Mouse (Mus musculus) neural tube, embryonic 13.5 days (tissue): Measurements from ENCODE around the gene Cd248. TPM values are rescaled to one million over a fixed set of nuclear protein-coding genes. Genes with fewer than 3 reads are reported as not detected.

Experiments
- ATAC-seq: fragments of 200-750 bp; cut with Nextera tagmentation; 2 replicates; pipeline ENCODE4 v1.8.0; 2017; ENCODE audit warnings: low read depth, mild to moderate bottlenecking, moderate TSS enrichment, moderate library complexity
- H3K27ac ChIP-seq: fragments of 300-500 bp; sonication (generic); replicated peaks from 2 replicates; pipeline ENCODE4 v1.5.1; 2015; ENCODE audit warnings: moderate library complexity, mild to moderate bottlenecking, inconsistent platforms
- H3K27me3 ChIP-seq: fragments of 300-500 bp; sonication (generic); 2 replicates; pipeline ENCODE4 v1.6.1; 2015; ENCODE audit warnings: mild to moderate bottlenecking, inconsistent platforms
- H3K36me3 ChIP-seq: fragments of 300-500 bp; sonication (generic); 2 replicates; pipeline ENCODE4 v1.6.1; 2015; ENCODE audit warnings: mild to moderate bottlenecking, inconsistent platforms
- H3K4me1 ChIP-seq: fragments of 300-500 bp; sonication (generic); replicated peaks from 2 replicates; pipeline ENCODE4 v1.6.1; 2015; ENCODE audit warnings: inconsistent platforms
- H3K4me2 ChIP-seq: fragments of 300-500 bp; sonication (generic); 2 replicates; pipeline ENCODE4 v1.6.1; 2015; ENCODE audit warnings: inconsistent platforms, mild to moderate bottlenecking, moderate library complexity
- H3K4me3 ChIP-seq: fragments of 300-500 bp; sonication (generic); 2 replicates; pipeline ENCODE4 v1.5.1; 2015; ENCODE audit warnings: mild to moderate bottlenecking, inconsistent platforms
- H3K9ac ChIP-seq: fragments of 300-500 bp; sonication (generic); 2 replicates; pipeline ENCODE4 v1.6.1; 2015; ENCODE audit warnings: moderate library complexity, mild to moderate bottlenecking, inconsistent platforms
- H3K9me3 ChIP-seq: fragments of 300-500 bp; sonication (generic); 2 replicates; pipeline ENCODE4 v1.6.1; 2016; ENCODE audit warnings: inconsistent platforms
- WGBS: fragments of 180-500 bp; shearing (Covaris S2); methylation state at CpG from one replicate; pipeline ENCODE4 v1.1.7; 2015; 5-methylcytosine and 5-hydroxymethylcytosine counted together
- polyA plus RNA-seq: library from polyadenylated mRNA; unstranded; fragments of >200 nt; fragmentation: Nextera tagmentation; extraction: Ambion mirVana; gene quantifications from 2 replicates; pipeline ENCODE4 v1.2.1, GENCODE M21; 2015

Cd248 gene
- polyA plus RNA-seq, 1 experiment from 2014 or later, result 26.3 TPM

DNA sequence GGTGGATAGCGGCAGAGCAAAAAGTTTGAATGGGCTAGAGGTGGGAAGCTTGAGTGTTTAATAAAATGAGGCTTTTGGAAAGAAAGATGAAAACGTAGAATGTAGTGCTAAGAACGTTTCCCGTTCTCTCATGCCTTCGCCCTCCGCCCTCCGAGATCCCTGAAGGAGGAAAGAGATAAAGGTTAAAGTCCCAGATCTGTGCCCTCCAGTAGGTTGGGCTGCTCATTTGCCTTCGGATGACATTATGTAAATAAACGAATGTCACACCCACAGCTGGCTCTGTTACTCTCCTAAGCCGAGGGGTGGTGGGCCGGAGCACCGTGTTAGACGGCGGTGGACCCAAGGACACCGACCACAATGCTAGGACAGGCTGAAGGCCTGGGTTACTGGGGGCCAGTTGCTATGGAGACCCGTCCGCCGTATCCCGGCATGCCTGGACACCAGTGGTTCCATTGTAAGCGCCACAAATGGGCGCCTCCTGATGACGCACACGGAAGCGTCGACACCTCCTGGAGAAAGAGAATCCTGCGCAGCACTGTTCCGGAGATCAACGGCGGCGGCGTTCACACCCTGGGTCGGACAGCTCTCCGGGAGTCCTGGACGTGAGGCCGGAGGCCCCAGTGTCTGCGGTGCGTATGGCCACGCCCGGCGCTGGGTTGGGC lies 26.9 kb upstream of the Cd248 start, which contains the start of gene Brms1:
Gene Brms1 (plus strand): TSS at position 493 of the 662 bp plus-strand sequence.
- WGBS, result 7% methylated on average over 40 of the region's 40 CpGs
- H3K27ac ChIP-seq, result peak within 1 kb of the TSS; percentile 76
- H3K4me1 ChIP-seq, result peaks cover 41% of the 10 kb centered on the region
- no peaks in the 10 kb centered on the region for H3K27me3 ChIP-seq
- peak within 1 kb of the TSS; percentile 97 for H3K9ac ChIP-seq
- H3K36me3 ChIP-seq, result peaks cover 24% of the 10 kb centered on the region
- peak within 1 kb of the TSS; percentile 89 for H3K4me2 ChIP-seq
- peak within 1 kb of the TSS; percentile 89 for H3K4me3 ChIP-seq
- peak; percentile 60 for ATAC-seq
- no peaks in the 10 kb centered on the region for H3K9me3 ChIP-seq

DNA sequence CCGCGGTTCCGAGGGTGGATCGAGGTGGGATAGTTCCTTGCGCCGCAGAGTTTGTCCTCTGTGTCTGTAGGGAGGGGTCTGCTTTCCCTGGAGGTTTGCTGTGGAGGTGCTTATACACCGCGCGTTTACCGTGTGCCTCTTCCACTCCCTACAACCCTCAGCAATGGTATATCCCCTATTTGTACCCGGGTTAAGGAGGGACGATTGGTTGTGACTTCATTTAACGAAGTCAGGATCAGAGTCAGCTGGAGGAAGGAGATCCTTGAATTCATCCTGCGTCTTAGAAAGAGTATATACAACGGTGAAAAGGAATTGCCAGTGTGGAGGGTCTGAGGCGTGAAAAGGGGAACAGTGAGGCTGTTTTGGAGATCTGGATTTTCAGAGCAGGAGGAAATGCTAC lies 26.3 kb upstream of the Cd248 start:
- peak; percentile 2; the same call in 1 of the 2 replicates for ATAC-seq

DNA sequence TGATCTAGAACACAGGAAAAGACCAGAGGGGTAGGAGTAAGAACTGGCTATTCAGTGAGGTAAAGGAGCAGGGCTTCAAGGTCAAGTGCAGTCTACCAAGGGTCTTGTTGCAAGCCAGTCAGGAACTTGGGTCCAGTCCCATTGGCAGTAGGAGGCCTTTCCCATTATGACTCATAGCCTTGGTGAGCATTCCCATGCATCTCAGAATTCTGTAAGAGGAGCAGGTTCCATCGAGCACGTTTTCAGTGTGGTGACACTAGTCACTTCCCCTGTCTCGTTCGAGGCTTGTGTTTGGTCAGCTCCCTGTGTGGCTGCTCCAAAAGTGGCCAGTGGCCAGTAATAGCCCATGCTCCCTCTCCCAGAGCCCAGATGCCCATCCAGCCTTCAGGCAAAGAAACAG lies 22.3 kb upstream of the Cd248 start:
- Histone ChIP-seq H3K4me2 (no peak overlapping the region), H3K4me1 (peaks cover 27% of the 10 kb centered on the region), H3K27me3 (peaks cover 11% of the 10 kb centered on the region), H3K36me3 (peaks cover 65% of the 10 kb centered on the region), H3K9me3 (no peaks in the 10 kb centered on the region), H3K9ac (no peak overlapping the region), H3K27ac (no peak overlapping the region), H3K4me3 (no peak overlapping the region)
- WGBS, result 80% methylated on average over 4 of the region's 4 CpGs
- no peak for ATAC-seq

More for the DNA sequence above, 26.3 kb upstream of the Cd248 start:
- Histone ChIP-seq H3K9ac (peak overlapping the region; percentile 97), H3K27ac (peak overlapping the region; percentile 76), H3K27me3 (no peaks in the 10 kb centered on the region), H3K36me3 (peaks cover 30% of the 10 kb centered on the region), H3K4me2 (peak overlapping the region; percentile 89), H3K4me1 (peaks cover 41% of the 10 kb centered on the region), H3K4me3 (peak overlapping the region; percentile 89), H3K9me3 (no peaks in the 10 kb centered on the region)
- WGBS, result 2% methylated on average over 16 of the region's 16 CpGs

DNA sequence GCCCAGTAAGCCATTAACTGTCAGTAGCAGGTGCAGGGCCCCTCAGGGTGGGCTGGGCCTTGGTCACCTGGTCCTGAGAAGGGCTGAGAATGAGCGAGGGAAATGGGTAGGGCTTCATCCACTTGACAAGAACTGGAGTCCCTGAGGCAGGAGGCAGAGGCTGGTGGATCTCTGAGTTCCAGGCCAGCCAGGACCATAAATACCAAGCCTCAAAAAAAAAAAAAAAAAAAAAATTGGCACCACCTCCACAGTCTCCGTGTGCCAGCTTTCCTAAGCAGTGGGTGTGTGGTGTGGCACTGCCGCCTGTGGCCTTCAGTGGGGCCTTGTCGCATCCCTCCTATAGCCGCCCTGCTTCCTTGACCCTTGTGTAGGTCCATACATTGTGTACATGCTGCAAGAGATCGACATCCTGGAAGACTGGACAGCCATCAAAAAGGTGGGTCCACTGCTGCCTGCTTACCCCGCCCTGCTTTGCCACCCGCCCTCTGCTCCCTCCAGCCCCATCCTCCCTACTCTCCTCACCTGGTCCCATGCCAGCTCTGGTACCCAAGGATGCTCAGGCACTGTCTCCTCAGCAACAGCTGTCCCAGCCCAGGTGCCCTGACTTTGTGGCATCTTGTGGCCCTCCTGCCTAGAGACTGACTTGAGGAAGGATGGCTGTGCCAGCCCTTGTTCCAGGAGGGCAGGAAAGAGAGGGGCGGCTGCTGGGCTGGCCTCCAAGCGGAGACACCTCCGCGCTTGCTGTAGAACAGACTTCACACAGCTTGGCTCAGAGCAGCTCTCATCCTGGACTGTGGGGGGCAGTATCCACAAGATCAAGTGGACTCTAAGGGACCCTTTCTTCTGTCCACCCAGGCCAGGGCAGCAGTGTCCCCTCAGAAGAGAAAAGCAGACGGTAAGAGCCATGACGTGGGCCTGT lies 19.5 kb upstream of the Cd248 start:
- Histone ChIP-seq H3K27ac (no peak overlapping the region), H3K9ac (no peak overlapping the region), H3K9me3 (no peaks in the 10 kb centered on the region), H3K4me2 (no peak overlapping the region), H3K27me3 (peaks cover 40% of the 10 kb centered on the region), H3K4me3 (no peak overlapping the region), H3K4me1 (peaks cover 18% of the 10 kb centered on the region), H3K36me3 (peaks cover 56% of the 10 kb centered on the region)
- no peak for ATAC-seq
- WGBS, result 88% methylated on average over 14 of the region's 14 CpGs

DNA sequence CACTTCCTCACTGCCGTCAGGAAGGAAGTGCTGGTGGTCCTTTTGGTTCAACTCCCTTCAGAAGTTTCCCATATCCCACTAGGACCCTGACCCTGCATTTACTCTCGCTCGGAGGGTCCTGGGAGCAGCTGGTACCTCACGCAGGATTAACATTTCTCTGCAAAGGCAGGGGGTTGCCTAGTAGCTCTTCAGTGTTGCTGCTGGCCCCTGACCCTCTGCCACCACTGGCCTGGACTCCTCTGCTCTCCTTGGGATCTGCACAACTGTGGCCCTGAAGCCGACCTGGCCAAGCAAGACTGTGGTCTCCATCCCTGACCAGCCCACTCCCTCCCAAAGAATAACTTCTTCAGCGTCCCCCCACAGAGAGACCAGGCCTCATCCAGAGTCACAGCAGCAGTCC lies 18.6 kb upstream of the Cd248 start:
- no peak for ATAC-seq
- no peak overlapping the region for H3K4me3 ChIP-seq

DNA sequence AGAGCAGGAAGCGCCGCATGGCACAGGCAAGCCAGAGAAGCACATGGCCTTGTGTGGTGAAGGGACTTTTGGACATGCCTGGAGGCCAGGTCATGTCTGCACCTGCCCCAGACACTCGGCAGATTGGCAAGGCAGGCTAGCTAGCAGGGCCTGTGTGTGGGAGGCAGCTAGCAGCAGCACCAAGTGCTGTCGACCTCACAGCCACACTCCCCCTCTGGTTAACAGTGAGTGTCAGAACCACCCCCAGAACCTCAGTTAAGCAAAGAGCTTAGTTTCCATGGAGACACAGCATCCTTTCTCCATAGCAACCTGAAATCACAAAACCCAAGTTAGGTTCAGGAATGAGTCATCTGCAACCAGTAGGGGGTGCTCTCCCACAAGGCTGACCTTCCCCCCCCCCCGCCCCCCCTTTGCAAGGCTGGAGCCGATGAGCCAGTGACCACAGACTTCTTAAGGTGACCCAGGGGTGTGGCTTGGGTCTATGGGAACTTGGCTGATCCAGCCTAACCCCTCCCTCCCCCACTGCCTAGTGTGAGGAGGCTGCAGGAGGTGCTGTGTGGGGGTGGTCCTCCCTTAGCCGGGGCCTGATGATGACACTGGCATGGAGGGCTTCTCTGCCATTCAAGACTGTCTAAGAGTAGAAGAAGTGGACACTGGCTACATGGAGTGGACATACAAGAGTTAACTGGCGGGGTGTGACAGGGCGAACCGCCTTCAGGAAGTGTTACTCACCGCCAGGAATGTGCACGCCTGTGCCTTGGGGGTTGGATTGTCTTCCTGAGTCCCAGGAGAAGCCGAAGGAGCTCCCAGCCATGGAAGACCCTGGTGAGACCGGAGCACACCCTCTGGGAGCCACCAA lies 17.6 kb upstream of the Cd248 start, which contains the start of gene Rin1:
Gene Rin1 (plus strand): TSS at position 435 of the 859 bp plus-strand sequence.
- H3K4me1 ChIP-seq, result peaks cover 18% of the 10 kb centered on the region
- H3K9me3 ChIP-seq, result no peaks in the 10 kb centered on the region
- ATAC-seq, result 0 out of 2 replicates have a peak, but pooled peaks have one; percentile 8
- peaks cover 48% of the 10 kb centered on the region for H3K36me3 ChIP-seq
- 19% methylated on average over 14 of the region's 14 CpGs for WGBS
- H3K27ac ChIP-seq, result no peak within 1 kb of the TSS
- H3K27me3 ChIP-seq, result peaks cover 59% of the 10 kb centered on the region
- 0 out of 2 replicates have a peak within 1 kb of the TSS, but pooled peaks have one; percentile 6 for H3K9ac ChIP-seq
- H3K4me2 ChIP-seq, result peak within 1 kb of the TSS; percentile 15
- peak within 1 kb of the TSS; percentile 9 for H3K4me3 ChIP-seq

More for the DNA sequence above, 18.6 kb upstream of the Cd248 start:
- Histone ChIP-seq H3K27me3 (peaks cover 49% of the 10 kb centered on the region), H3K9me3 (no peaks in the 10 kb centered on the region), H3K4me1 (peaks cover 18% of the 10 kb centered on the region), H3K4me2 (no peak overlapping the region), H3K36me3 (peaks cover 48% of the 10 kb centered on the region), H3K27ac (no peak overlapping the region), H3K9ac (no peak overlapping the region)
- 83% methylated on average over 6 of the region's 6 CpGs for WGBS

DNA sequence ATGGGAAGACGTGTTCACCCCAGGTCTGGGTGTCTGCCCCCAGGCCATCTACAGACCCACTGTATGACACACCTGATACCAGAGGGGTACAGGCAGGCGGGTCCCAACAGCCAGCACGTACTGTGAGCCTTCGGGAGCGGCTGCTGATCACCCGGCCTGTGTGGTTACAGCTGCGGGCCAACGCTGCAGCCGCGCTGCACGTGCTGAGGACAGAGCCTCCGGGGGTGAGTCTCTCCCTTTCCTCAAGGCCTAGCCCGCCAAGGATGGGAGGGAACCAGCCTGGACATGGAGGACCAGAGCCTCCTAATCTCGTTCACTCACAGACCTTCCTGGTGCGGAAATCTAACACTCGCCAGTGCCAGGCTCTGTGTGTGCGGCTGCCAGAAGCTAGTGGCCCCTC lies 16.8 kb upstream of the Cd248 start:
- Histone ChIP-seq H3K36me3 (peaks cover 40% of the 10 kb centered on the region), H3K27me3 (peaks cover 63% of the 10 kb centered on the region), H3K4me3 (peak overlapping the region; percentile 9), H3K4me2 (peak overlapping the region; percentile 15), H3K9me3 (no peaks in the 10 kb centered on the region), H3K9ac (0 out of 2 replicates have a peak overlapping the region, but pooled peaks have one; percentile 6), H3K27ac (no peak overlapping the region), H3K4me1 (peaks cover 18% of the 10 kb centered on the region)
- WGBS, result 11% methylated on average over 17 of the region's 17 CpGs
- peak; percentile 43; the same call in 1 of the 2 replicates for ATAC-seq

DNA sequence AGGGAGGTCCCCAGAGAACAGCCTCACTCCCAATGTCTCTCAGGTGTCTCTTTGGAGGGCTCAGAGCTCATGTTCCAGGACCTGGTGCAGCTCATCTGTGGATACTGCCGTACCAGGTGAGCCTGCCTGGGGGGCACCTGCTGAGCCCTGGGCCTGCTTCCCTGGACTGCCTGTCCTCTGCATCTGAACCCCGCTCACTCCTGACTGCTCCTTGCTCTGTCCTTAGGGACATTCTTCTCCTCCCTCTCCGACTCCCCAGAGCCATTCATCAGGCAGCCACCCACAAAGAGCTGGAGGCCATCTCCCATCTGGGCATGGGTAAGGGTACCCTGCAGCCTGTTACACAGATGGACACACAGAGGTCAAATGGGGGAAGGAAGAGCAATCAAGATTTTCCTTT lies 16.4 kb upstream of the Cd248 start:
- 39% methylated on average over 3 of the region's 3 CpGs for WGBS
- H3K27me3 ChIP-seq, result peaks cover 63% of the 10 kb centered on the region
- H3K27ac ChIP-seq, result no peak overlapping the region
- no peak for ATAC-seq
- H3K9me3 ChIP-seq, result no peaks in the 10 kb centered on the region
- 0 out of 2 replicates have a peak overlapping the region, but pooled peaks have one; percentile 6 for H3K9ac ChIP-seq
- H3K4me1 ChIP-seq, result peaks cover 21% of the 10 kb centered on the region
- 0 out of 2 replicates have a peak overlapping the region, but pooled peaks have one; percentile 9 for H3K4me3 ChIP-seq
- H3K4me2 ChIP-seq, result peak overlapping the region; percentile 11; the same call in 1 of the 2 replicates
- H3K36me3 ChIP-seq, result peaks cover 35% of the 10 kb centered on the region

DNA sequence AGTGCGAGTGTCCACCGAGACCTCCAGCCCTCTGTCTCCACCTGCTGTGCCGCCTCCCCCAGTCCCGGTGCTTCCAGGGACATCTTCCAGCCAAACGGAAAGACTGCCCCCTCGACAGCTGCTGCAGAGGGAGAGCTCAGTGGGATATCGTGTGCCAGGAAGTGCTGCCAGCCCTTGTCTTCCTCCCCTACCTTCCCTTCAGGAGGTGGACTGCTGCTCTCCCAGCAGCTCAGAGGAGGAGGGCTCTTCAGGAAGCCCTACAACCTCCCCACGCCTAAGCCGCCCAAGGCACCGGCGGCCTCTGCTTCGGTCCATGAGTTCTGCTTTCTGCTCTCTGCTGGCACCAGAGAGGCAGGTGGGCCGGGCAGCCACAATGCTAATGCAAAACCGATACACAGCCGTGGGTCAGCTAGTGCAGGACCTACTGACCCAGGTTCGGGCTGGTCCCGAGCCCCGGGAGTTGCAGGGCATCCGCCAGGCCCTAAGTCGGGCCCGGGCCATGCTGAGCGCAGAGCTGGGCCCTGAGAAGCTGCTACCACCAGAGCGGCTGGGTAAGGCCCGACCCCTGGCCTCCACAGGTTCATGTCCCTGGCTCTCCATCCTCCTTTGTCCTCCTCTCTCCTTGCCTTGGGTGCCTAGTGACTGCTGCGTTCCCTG lies 15.6 kb upstream of the Cd248 start:
- H3K9ac ChIP-seq, result no peak overlapping the region
- ATAC-seq, result no peak
- no peak overlapping the region for H3K4me2 ChIP-seq
- 28% methylated on average over 25 of the region's 25 CpGs for WGBS
- peaks cover 63% of the 10 kb centered on the region for H3K27me3 ChIP-seq
- H3K27ac ChIP-seq, result no peak overlapping the region
- peaks cover 27% of the 10 kb centered on the region for H3K36me3 ChIP-seq
- H3K9me3 ChIP-seq, result no peaks in the 10 kb centered on the region
- no peak overlapping the region for H3K4me3 ChIP-seq
- peaks cover 24% of the 10 kb centered on the region for H3K4me1 ChIP-seq

DNA sequence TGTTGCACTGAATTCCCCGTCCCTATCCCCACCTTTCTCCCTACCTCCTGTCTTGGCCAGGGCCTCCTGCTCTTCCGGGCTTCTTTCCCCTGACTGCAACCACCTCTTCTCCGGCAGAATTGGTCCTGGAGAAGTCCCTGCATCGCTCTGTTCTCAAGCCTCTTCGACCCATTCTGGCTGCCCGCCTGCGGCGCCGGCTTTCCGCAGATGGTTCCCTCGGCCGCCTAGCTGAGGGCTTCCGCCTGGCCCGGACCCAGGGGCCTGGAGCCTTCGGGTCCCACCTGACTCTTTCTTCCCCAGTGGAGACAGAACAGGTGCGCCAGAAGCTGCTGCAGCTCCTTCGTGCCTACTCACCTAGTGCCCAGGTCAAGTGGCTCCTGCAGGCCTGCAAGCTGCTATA lies 15.0 kb upstream of the Cd248 start:
- H3K4me2 ChIP-seq, result no peak overlapping the region
- H3K27me3 ChIP-seq, result peaks cover 63% of the 10 kb centered on the region
- no peak overlapping the region for H3K27ac ChIP-seq
- H3K9me3 ChIP-seq, result no peaks in the 10 kb centered on the region
- no peak overlapping the region for H3K9ac ChIP-seq
- peaks cover 24% of the 10 kb centered on the region for H3K4me1 ChIP-seq
- no peak overlapping the region for H3K4me3 ChIP-seq
- peaks cover 22% of the 10 kb centered on the region for H3K36me3 ChIP-seq
- no peak for ATAC-seq
- 58% methylated on average over 17 of the region's 17 CpGs for WGBS

DNA sequence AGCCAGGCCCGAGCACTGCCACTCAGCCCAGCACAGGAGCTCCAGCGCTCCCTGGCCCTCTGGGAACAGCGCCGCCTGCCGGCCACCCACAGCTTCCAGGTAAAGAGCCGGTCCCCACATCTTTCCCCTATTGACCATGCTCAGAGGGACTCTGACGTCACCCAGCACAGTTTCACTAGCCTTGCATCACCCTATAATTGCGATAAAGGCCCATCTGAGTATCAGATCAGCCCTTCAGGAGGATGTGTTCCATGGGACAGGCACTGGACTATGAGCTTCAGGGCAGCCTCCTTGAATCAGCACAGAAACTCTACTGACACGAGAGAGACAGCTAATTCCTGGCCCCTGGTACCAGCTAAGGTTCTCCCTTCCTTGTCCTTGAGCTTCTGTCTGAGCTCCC lies 14.0 kb upstream of the Cd248 start:
- ATAC-seq, result no peak
- Histone ChIP-seq H3K4me3 (no peak overlapping the region), H3K27me3 (peaks cover 63% of the 10 kb centered on the region), H3K27ac (no peak overlapping the region), H3K36me3 (peaks cover 11% of the 10 kb centered on the region), H3K9ac (no peak overlapping the region), H3K4me1 (peaks cover 28% of the 10 kb centered on the region), H3K9me3 (no peaks in the 10 kb centered on the region), H3K4me2 (no peak overlapping the region)
- WGBS, result 16% methylated on average over 9 of the region's 9 CpGs
